Mouse (Mus musculus) skeletal muscle tissue, adult 2 months (tissue): ENCODE results near the gene Tgfbi.

Experiments used
- DNase-seq: peaks from one replicate; pipeline ENCODE4 v3.0.0-alpha.2; 2012; ENCODE audit warnings: low read depth, low spot score

The Tgfbi gene

DNA sequence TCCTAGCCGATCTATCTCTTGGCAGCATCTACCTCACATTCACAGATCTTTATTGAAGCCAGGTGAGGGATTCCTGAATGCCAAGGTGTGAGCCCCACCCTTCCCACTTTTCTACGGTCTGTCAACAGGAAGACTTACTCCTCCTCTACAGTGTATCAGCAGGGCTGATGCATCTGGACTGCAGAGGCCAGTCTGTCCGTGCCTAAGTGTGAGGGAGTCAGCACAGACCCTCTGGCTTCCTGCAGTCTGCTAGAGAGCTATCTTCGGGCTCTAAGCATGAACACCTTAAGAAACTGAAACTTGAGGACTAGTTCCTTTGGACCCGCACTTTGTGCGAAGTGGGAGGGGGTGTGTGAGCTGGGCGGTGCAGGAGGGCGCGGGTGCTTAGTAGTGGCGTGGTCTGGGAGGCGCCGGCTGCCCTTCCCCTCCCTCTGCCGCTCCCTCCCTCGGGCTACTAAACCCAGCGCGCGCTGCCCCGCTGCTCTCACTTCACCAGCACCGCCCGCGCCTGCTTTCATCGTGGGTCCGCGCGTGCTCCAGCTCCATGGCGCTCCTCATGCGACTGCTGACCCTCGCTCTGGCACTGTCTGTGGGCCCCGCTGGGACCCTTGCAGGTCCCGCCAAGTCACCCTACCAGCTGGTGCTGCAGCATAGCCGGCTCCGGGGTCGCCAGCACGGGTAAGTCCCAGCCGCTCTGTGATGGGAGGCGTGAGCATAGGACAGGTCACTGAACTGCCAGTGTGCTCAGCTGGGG lies at the start of gene Tgfbi:
Tgfbi (plus strand) TSS at position 421 of the 754 bp plus-strand sequence.
- no peak for DNase-seq

DNA sequence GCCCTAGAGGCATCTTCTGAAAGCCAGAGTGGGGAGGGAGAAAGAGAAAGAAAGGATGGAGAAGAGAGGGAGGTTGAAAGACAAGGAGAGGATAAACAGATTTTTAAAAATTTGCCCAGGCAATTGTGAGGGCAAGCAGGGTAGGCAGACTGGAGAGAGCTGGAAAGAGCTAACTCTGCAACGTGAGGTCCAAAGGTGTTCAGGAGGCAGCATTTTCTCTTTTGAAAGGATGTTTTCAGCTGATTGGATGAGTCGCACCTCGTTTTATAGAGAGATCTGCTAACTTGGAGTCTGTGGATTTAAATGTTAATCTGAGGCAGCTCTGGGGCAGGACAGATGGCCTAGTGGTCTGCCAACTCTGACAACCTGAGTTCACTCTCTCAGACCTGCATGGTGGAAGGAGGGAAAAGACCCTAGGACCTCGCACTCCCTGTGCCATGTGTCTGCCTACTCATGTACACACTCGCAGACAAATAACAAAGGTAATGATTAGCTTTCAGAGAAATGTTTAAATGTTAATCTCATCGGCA lies 49.4 kb upstream of the Tgfbi start:
- no peak for DNase-seq

DNA sequence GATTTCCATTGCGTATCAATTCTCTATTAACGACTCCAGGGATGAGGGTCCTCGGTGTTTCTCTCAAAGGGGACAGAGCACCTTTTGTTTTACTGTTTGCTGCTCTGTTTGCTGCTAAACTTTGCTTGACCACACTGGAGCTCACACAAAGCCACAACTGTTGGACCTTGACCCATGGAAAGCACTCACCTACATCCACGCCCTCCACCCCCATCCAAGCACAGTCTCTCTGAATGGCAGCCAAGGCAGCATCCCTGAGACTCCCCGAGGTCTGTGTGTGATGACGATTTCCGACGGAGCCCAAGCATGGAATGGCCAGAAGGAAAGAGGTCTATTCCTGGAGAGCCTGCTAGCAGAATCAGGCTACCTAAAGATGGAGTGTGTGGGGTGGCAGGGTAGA lies 48.2 kb upstream of the Tgfbi start:
- no peak for DNase-seq

DNA sequence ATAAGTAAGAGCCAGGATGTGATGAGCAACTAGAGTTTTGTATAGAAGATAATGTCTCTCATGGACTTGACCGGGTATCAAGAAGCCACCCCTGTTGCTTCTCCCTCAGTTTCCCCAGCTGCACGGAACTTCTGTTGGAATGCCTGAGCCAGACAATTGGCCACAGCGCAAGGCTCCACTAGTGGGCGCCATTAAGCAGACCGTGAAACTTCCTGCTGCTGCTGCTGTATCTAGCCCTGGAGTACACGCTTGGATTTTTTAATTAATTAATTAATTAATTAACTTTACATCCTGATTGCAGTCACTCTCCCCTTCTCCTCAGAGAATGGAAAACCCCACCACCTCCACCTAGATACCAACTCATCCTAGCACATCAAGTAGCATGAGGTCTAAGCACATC lies 46.2 kb upstream of the Tgfbi start:
- DNase-seq = no peak

DNA sequence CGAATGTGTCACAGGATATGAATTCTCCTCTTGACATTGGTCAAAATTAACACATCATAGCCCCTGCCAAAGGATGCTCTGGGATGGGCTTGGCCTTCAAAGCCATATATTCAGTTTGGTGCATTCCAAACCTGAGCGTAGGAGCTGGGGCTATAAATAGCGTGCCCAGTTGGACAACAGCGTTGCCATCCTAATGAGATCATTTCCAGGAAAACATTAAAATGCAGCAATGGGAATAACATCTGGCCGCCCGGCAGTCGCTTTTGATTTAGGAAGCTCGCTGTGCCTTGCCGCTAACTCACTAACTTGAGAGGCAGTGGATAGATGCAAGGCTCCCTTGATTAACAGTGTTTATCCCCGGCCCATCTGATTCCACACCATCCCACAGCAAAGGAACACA lies 43.0 kb upstream of the Tgfbi start:
- no peak for DNase-seq

DNA sequence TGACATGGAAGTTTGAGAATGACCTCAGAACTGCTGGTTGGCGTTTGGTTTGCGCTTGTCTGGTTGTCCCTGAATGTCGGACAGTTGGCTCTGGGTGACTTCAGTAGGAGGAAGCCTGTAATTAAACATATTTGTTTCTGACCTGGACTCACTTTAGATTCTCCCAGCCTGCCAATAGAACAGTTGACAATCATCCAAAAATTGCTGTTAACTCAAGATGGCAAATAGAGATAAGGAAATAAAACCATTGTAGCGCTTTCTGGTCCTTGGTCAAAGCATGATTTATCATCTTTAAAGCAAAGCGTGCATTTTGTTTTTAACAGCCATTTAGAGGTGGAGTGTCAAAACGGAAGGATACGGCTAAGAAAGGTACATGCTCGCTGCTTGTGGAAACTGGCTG lies 37.7 kb upstream of the Tgfbi start:
- DNase-seq = no peak

DNA sequence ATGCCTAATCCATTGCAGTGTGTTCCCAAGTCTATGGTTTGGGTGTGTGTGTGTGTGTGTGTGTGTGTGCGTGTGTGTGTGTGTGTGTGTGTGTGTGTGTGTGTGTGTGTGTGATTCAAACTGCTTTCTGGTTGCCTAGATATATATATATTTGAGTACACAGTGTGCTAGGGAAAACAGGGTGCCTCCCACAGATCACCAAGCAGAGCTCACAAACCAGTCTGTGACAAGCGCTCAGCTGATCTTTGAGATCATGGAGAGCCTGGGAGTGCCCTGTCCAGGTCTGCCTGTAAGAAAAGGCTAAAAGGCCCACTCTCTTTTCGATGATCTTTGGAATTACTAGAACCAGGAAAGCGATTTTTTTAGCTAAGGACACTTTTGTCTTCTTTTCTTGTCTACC lies 34.2 kb upstream of the Tgfbi start:
- DNase-seq = no peak

DNA sequence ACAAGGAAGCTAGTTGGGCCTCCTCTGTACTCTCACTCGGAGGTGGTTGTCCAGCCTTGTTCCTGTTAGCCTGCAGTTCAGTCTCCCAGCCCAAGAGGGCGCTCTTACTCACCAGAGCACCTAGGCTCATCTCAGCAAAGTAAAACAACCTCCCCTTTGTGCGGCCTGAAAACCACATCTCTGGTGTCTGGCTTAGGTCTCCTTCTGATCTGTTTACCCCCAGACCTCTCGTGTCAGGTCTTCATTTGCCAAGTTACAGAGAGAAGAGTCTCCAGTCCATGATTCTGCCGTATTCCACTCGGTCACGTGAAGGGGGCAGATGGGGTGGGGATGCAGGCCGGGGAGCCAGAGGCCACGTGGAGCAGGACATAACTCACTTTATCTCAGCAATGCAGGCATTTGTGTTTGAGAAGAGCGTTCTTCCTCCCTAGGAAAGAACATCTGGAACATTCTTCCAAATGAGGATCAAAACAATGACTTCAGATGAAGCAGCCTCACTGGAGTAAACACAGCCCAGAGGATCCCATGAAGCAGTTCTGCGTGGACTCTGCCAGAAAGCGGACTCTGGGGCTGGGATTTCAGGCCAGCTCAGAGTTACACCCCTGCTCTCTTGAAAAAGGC lies 33.5 kb upstream of the Tgfbi start:
- DNase-seq = peak; percentile 76

DNA sequence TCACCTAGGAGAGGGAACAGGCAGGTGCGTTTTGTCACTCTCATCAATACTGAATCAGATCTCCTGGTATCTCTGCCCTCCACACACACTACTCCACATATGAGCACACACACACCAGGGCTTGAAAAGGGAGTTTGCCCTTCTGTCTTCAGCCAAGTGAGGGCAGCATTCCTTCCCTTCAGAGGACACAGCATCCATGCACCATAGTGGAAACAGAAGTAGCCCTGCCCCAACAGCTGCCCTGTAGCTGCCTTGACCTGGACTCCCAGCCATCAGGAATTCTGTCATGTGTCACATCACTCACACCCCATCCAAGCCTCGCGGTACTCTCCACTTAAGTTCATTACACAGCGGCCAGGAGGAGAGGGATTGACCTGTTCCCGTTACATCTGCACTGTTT lies 31.2 kb upstream of the Tgfbi start:
- DNase-seq = no peak

DNA sequence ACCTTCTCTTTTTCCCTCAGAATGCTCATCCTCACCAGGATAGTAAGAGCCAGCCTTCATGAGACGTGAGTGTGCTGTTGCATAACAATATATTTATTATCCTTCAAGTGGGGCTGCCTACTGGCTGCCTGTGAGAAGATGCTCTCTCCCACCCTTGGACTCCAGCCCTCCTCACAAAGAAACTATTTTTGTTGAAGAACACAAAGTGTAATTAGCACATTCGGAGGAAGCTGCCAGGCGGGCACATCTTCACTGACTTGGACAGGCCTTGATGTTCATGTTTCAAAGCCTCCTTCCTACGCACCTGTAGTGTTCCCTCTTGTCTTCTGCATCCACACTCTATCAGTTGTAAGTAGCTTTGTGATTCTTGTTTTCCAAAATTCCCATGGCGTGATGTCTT lies 28.9 kb upstream of the Tgfbi start:
- DNase-seq = no peak

DNA sequence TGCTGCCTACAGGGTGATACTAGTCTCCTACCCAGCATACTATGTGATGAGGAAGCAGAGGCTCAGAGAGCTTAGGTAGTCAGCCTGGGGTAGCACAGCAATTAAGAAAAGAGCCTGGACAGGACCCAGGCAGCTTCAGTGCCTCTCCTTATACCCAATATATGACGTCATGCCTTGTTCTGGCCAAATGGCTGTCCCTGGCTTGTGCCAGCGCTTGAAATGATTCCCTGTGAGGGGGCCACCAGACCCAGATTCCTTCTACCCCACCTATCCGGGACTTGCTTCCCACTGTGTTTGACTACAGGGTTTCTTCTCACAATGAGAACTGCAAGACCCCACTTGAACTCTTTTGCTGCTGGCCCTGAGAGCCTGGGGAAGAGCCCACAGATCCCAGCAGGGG lies 27.8 kb upstream of the Tgfbi start:
- peak; percentile 24 for DNase-seq

DNA sequence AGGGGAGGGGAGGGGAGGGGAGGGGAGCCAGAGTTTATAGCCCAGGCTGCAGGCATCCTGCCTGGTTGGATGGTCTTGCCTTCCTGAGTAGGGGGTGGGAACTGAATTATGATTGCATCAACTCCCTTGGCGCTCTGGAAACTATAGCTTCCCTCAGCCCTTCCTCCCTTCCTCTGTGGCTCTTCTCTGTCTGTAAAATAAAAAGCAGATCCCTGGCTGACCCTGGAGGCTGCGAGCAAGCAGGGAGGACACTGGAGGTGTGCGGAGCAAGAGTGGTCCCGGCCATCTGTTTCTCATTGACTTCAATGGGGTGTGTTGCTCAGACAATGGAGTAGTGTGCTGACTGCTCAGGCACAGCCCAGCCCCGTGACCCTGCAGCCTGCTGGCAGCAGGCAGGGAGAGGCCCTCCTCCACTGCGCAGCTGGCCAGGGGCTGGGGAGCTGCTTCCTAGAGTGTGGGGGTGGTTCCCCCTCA lies 27.3 kb upstream of the Tgfbi start:
- peak; percentile 70 for DNase-seq

DNA sequence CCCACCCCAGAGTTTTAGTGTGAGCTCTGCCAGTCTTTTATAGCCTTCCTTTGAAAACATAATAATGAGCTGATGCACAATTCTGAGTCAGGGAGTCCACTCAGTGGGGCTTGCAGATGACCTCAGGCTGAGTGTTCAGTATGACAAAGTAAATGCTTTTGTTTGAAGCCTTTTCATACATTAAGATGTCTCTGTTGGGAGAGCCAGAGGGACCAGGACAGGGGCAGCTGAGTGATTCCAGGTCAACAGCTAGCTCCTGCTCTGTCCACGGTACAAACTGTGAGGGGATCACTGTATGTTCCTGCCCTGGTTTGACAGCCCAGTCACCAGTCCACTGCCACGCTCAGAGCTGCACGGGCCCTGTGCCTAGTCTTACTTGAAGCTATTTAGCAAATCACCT lies 26.6 kb upstream of the Tgfbi start:
- DNase-seq = no peak

DNA sequence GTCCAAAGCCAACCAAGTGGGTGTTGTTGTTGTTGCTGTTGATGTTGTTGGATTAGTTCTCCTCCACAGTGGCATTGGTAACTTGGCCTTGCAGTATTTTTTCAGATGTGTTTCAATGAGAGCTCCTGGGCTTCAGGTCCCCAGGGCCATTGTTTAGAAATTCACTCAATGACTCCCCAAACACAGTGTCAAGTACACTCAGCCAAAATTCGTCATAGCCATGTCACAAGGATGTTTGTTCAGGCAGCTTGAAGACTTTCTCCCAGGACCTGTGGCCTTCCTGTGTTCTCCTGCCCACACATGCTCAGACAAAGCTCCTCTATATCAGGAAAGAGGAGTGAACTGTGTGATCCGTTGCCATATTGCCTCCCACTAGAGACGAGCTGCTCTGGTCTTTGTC lies 23.3 kb upstream of the Tgfbi start:
- DNase-seq = no peak

DNA sequence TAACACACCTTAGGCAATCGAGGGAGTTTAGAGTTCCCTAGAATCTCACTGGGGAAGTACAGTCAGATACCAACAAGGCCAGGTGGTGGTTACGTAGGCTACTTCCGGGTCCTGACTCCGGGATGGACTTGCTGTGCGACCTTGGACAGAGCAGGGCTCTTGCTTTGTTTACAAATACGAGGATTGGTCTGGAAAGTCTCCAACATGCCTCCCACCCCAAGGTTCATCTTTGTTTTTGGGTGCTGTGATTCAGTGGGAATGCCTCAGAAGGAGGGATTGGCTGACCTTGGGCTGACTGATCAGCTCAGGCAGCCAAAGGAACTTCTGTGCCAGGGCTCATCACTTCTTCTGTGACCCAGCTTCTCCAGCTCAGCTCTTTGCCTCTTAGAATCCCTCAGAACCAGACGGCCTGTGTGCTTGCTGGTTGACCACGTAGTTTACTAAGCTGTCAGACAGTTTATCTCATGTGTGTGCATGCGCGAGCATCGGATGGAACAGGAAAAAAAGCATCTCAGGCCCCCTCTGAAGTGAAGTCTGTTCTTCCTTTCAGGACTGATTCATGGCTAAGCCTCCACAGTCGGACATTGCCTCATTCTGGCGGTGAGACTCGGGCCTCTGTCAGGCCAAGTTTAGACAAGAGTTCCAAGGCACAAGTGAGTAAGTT lies 20.7 kb upstream of the Tgfbi start:
- peak; percentile 65 for DNase-seq

DNA sequence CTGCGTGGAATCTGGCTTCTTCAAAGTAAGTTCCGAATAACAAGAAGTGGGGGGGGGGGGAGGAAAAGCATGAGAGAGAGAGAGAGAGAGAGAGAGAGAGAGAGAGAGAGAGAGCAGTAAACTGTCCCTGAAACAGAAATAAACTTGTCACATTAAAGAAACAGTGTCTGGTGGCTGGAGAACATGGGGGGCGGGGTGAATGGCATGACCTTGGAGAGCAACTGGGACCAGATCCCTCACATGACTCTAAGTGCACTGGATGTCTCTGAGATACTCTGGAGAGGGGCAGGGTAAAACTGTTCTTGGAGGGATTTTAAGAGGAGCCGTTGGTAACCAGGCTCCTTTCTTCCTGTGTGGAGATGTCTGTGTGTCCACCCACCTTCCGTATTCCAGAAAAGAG lies 19.1 kb upstream of the Tgfbi start:
- no peak for DNase-seq

DNA sequence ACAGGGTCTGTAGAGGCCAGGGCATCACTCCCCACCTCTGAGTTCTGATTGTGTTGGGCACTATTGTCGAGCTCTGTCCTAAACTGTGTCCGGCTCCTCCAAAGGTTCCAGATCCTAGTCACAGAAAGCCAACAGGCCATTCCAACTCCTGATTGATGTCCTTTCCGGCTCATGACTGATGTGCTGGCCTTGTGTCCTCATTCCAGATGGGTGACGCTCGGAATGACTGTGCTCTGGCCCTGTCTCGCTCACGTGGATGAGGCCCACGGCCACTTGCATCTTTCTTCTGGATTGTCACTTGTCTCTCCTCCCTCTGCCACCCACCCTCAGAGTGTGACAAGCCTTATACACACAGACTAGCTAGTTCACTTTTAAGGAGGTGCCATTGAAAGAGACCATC lies 18.1 kb upstream of the Tgfbi start:
- peak; percentile 59 for DNase-seq

DNA sequence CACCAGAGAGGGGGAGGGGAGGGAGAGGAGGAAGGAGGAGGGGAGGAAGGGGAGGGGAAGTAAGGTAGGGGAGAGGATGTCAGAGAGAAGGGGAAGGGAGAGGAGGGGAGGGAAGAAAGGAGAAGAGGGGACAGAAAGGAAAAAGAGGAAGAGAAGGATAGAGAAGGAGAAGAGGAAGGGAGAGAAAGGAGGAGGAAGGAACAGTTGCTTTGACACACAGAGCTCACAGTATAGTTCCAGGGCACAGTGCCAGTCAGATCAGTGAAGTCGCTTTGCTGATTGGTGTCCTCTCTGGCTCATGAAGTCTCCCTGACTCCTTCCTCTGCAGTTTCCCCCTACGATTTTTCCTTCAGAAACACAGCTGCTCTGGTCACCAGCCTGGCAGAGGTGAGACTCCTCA lies 17.4 kb upstream of the Tgfbi start:
- no peak for DNase-seq

DNA sequence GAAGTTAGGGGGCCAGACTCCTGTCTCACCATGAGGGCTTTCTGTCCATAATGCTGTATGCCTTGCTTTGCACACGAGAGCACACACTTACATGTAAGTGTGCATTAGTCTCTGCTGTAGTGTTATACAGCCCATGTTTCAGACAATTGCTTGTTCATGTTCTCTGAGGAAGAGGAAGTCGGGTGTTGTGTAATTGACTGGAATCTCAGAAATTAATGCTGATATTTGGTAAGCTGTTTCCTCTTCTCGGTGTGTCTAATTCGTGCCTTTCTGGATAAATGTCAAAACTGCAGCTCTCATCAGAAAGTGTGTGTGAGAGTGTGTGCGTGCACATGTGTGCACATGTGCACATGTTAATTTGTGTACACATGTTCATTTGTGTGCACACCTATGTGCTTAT lies 16.1 kb upstream of the Tgfbi start:
- no peak for DNase-seq

DNA sequence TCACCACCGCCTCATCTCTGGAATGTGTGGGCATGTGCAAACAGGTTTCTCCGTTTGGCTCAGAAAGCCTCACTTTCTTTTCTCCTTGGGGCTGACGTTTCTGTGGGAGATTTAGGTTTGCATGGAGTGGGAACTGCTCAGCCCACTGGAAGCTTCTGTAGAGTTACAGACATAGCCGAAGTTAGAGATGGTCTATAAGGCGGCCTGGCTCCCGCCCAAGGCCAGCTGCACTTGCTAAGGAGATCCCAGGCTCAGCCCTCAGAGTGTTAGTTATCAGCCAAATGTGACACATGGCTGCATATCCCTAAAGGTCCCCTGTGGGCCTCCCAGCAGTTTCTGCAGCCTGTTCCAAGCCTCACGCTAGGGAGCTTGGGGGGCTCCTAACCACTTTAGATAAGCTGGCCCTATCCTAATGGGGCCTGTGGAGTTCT lies 15.3 kb upstream of the Tgfbi start:
- no peak for DNase-seq

DNA sequence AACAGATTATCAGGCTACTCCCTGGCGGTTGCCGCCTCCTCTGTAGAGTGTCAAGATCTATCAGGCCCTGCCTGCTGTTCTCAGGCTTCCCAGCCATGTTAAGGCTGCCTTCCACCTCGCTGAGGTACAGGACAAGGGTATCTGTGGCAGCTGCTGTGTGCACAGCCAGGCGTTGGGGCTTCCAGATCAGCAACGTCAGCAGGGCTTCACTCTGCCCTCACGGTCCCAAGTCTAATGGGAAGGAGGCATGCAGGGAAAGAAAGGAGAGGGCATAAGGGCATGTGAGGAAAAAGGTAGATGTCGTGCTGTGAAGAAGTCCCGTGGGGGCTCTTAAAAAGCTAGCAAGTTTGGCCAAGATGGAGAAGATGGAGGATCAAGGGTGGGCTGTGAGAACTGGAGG lies 14.1 kb upstream of the Tgfbi start:
- DNase-seq = no peak

DNA sequence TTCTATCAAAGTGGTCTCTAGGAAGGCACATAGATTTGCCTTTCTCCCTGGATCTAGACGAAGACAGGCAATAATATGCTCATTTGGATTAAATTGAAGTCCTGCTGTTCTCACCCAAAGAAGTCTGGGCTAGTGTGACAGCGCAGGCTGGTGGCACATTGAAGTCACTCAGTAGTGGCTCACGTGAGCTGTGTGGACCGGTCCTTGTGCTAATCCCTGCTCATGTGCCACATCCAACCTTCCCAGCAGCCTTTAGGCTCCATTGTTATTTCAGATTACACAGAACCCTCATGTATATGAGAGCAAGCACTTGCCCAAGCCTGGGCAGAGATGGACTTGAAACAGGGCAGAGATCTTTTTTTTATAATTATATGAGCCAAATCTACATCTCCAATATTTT lies 12.0 kb upstream of the Tgfbi start:
- no peak for DNase-seq
